Mouse (Mus musculus) testis, adult 2 months (tissue): Measurements from ENCODE around the gene Tk1.

ENCODE experiments used
- CTCF ChIP-seq: fragments of 200-500 bp; IDR thresholded peaks from 2 replicates; pipeline ENCODE4 v1.5.1; 2012; ENCODE audit warnings: low read depth, mild to moderate bottlenecking, inconsistent platforms, low read length, moderate library complexity; ENCODE audit not compliant: control insufficient read depth, insufficient read depth, insufficient replicate concordance
- POLR2A ChIP-seq: fragments of 200-500 bp; IDR thresholded peaks from 2 replicates; pipeline ENCODE4 v1.6.1; 2012; ENCODE audit warnings: low read depth, mild to moderate bottlenecking, inconsistent platforms, low read length, moderate library complexity; ENCODE audit not compliant: control insufficient read depth

DNA sequence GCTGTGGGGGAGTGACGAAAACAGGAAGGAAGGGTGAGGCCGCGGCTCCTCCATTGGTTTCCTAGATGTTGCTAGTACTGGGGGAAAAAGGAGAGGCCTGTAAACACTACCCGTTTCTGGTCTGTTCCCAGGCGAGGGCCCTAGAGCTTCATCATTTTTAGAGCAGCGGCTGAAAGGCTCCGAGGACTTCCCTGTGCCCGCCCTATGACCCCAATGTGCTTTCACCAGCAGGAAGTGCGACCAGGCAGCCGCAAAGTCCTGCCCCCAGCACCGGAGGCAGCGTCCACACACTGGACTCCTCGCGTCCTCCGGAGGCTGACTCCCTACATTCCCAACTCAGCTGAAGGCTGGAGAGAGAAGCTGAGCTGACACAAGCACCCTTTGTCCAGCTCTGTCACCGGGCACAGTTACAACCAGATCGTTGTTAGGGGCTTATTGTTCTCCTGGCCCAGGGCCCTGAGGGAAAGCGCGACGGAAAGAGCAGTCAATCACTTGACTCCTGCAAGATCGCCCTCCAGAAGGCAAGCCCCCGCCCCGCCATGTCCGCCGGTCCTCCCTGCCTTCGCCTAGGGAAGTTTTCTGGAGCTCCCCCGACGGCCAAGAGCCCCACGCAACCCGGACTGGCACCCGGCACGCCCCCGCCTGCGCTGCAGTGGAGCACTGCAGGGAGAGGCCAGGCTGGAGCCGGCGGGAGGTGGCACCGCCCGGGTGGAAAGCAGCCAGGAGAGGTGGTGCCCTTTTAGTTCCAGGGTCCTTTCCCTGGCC, 46.3 kb downstream of the Tk1 start:
- TF ChIP-seq CTCF: no peak
- TF ChIP-seq POLR2A: peak; percentile 36; the same call in 1 of the 2 replicates
